Mouse (Mus musculus): Measurements from ENCODE around the gene Phf14.

DNA sequence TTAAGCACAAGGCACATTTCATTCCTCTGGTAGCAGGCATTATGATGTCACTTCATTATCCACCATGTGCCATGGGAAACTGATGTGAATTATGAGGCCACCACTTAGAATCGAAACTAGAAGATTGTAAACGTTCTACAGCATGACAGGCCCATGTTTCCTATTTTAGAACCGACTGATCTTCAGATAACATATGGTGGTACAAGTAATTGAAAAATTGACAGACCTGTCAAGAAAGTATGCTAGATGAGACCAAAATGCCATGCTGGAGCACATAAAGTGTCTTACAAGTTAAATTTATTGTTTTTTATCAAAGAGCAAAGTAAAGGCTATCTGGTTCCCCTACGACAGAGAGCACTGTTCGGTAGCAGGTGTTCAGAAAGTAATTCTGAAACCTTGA, 172.8 kb downstream of the Phf14 start:
- TF ChIP-seq CTCF (IDR thresholded peaks at IDR 0.05; ENCODE audit: low read depth, low read length) = no peak
- TF ChIP-seq POLR2AphosphoS5 (IDR thresholded peaks at IDR 0.05; ENCODE audit: insufficient replicate concordance, low read depth, low read length) = no peak
- no peak for TF ChIP-seq GATA1 (IDR thresholded peaks at IDR 0.05; ENCODE audit: borderline replicate concordance, low read length)
- no peak for TF ChIP-seq GATA2 (IDR thresholded peaks at IDR 0.05; ENCODE audit: borderline replicate concordance, low read depth, low read length)

Measured in G1E (cell line).